Mouse (Mus musculus) thymus, postnatal 10 days (tissue): ENCODE results near the gene Trim63.
A peak's percentile ranks its signal among the peaks of the same experiment; 100 is the strongest.

Source experiments
- DNase-seq, 2 experiments: peaks; one replicate each; pipeline ENCODE4 v3.0.0; 2021; ENCODE audit warnings: low spot score in 2 of 2

The Trim63 gene

GRCm38 (mm10) chr4:134365280-134365679, 50.4 kb downstream of the Trim63 start:
- no peak for DNase-seq

GRCm38 (mm10) chr4:134370649-134371221, 55.8 kb downstream of the Trim63 start:
- no peak for DNase-seq

- DNase-seq, result no peak
Measured at GRCm38 (mm10) chr4:134371316-134371855, 56.5 kb downstream of the Trim63 start.

GRCm38 (mm10) chr4:134372294-134372747, 57.4 kb downstream of the Trim63 start:
- DNase-seq, result peak; percentile 38 to 61

GRCm38 (mm10) chr4:134373295-134373694, 58.4 kb downstream of the Trim63 start:
- DNase-seq, result no peak

GRCm38 (mm10) chr4:134374306-134374705, 59.4 kb downstream of the Trim63 start:
- DNase-seq, result no peak

- DNase-seq, result no peak
Measured at GRCm38 (mm10) chr4:134378089-134378615, 63.2 kb downstream of the Trim63 start.
